8 mouse cellular contexts compared by ENCODE assay signal in the genomic region with DNA sequence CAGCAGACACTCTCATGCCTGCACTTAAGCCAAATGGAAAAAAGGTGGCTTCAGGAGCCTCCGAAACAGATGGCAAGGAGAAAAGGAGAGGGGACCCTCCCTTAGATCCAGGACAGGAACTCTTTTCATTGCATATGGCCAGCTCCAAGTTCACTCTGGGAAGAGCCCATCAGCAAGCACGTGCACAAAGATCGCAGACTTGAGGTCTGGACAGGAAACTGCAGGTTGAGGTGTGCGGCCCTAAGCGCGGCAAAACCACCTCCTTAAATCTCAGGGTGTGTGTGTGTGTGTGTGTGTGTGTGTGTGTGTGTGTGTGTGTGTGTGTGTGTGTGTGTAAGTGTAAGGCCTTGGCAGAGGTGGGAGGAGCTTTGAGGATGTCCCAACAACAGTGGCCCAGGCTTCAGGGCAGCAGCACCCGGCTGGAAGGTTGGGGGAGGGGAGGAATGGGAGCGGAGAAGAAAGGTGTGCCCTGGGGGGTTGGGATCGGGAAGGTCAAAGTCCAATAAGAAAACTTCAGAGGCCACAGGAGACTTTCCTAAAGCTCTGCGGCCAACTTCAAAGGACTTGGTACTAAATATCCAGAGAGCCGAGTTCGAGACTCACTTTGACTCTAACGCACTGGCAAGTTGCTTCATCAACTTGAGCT. TPM values are rescaled to one million over a fixed set of nuclear protein-coding genes. Genes with fewer than 3 reads are reported as not detected.
DNase-seq lines count a peak whose midpoint lies in the region; ATAC-seq and TF ChIP-seq lines count a peak whose summit lies in the region.

No protein-coding gene starts in this region.

- peaks cover 32% of the 10 kb centered on the region; the same call in 1 of the 2 replicates for H3K4me1 ChIP-seq in spleen, adult 2 months (ENCODE audit: control insufficient read depth, insufficient read depth, insufficient read length)
- H3K4me1 ChIP-seq in forebrain, embryonic 12.5 days = peaks cover 53% of the 10 kb centered on the region
- H3K4me1 ChIP-seq in kidney, postnatal 0 days (replicated peaks; ENCODE audit: insufficient read depth, low read length) = peaks cover 21% of the 10 kb centered on the region
- H3K4me1 ChIP-seq in midbrain, embryonic 14.5 days (ENCODE audit: control insufficient read depth, insufficient read depth, low read length) = peaks cover 29% of the 10 kb centered on the region

- H3K9ac ChIP-seq in forebrain, embryonic 12.5 days = no peak overlapping the region
- peak overlapping the region; percentile 55; the same call in 1 of the 2 replicates for H3K9ac ChIP-seq in kidney, postnatal 0 days (ENCODE audit: low read depth, low read length)
- no peak overlapping the region for H3K9ac ChIP-seq in midbrain, embryonic 14.5 days (replicated peaks; ENCODE audit: low read length)

- H3K27me3 ChIP-seq in spleen, adult 2 months (ENCODE audit: control insufficient read depth, insufficient read depth, low read length) = no peaks in the 10 kb centered on the region
- H3K27me3 ChIP-seq in forebrain, embryonic 12.5 days = peaks cover 39% of the 10 kb centered on the region
- 0 out of 2 replicates have a peak, but pooled peaks cover 3% of the 10 kb centered on the region for H3K27me3 ChIP-seq in kidney, postnatal 0 days (ENCODE audit: insufficient read depth, low read length)
- H3K27me3 ChIP-seq in midbrain, embryonic 14.5 days (ENCODE audit: control insufficient read depth, insufficient read depth, low read length) = peaks cover 9% of the 10 kb centered on the region; the same call in 1 of the 2 replicates

- H3K27ac ChIP-seq in spleen, adult 2 months (ENCODE audit: insufficient read depth, low read length) = peak overlapping the region; percentile 94
- H3K27ac ChIP-seq in forebrain, embryonic 12.5 days = no peak overlapping the region
- 0 out of 2 replicates have a peak overlapping the region, but pooled peaks have one; percentile 47 for H3K27ac ChIP-seq in kidney, postnatal 0 days
- no peak overlapping the region for H3K27ac ChIP-seq in midbrain, embryonic 14.5 days (replicated peaks; ENCODE audit: low read depth, low read length)

- WGBS in spleen, adult 2 months = 40% methylated on average over 13 of the region's 13 CpGs
- WGBS in forebrain, embryonic 12.5 days = 17% methylated on average over 13 of the region's 13 CpGs
- 29% methylated on average over 13 of the region's 13 CpGs for WGBS in kidney, postnatal 0 days
- WGBS in midbrain, embryonic 14.5 days = 18% methylated on average over 13 of the region's 13 CpGs

- H3K9me3 ChIP-seq in forebrain, embryonic 12.5 days = no peaks in the 10 kb centered on the region
- H3K9me3 ChIP-seq in kidney, postnatal 0 days (replicated peaks; ENCODE audit: low read length) = no peaks in the 10 kb centered on the region
- no peaks in the 10 kb centered on the region for H3K9me3 ChIP-seq in midbrain, embryonic 14.5 days (ENCODE audit: control insufficient read depth, low read length)

- no peak for TF ChIP-seq POLR2A in spleen, adult 2 months (IDR thresholded peaks at IDR 0.05; ENCODE audit: low read depth, low read length)

- no peak for ATAC-seq in forebrain, embryonic 12.5 days (ENCODE audit: low FRiP score)
- no peak for ATAC-seq in kidney, postnatal 0 days (replicated peaks; ENCODE audit: low FRiP score, low read depth)
- ATAC-seq in midbrain, embryonic 14.5 days (ENCODE audit: low FRiP score, low TSS enrichment) = no peak

- no peak for DNase-seq in spleen, adult 2 months (ENCODE audit: low read depth in 1 of 2, low spot score in 2 of 2)
- no peak for DNase-seq in spleen, postnatal 14 days (ENCODE audit: low spot score in 2 of 2)
- no peak for DNase-seq in kidney, postnatal 0 days (ENCODE audit: low spot score)
- DNase-seq in midbrain, embryonic 14.5 days = peak; percentile 16
- DNase-seq in right cerebral cortex, postnatal 14 days = no peak
- no peak for DNase-seq in left cerebral cortex, adult 18-20 months (ENCODE audit: low spot score in 2 of 2)
- no peak for DNase-seq in thymus, postnatal 4 days

- peak overlapping the region; percentile 86 for H3K4me2 ChIP-seq in forebrain, embryonic 12.5 days
- peak overlapping the region; percentile 91 for H3K4me2 ChIP-seq in kidney, postnatal 0 days (ENCODE audit: low read length)
- H3K4me2 ChIP-seq in midbrain, embryonic 14.5 days (ENCODE audit: low read length) = peak overlapping the region; percentile 79

- no peak for TF ChIP-seq CTCF in spleen, adult 2 months (IDR thresholded peaks at IDR 0.05; ENCODE audit: extremely low read depth, insufficient read depth, insufficient read length, insufficient replicate concordance)
- TF ChIP-seq CTCF in kidney, postnatal 0 days (IDR thresholded peaks at IDR 0.05; ENCODE audit: low read depth) = no peak

- H3K36me3 ChIP-seq in spleen, adult 2 months (ENCODE audit: control insufficient read depth, insufficient read depth, low read length) = peaks cover 8% of the 10 kb centered on the region
- no peaks in the 10 kb centered on the region for H3K36me3 ChIP-seq in forebrain, embryonic 12.5 days (replicated peaks)
- H3K36me3 ChIP-seq in kidney, postnatal 0 days (ENCODE audit: insufficient read depth, low read length) = no peaks in the 10 kb centered on the region
- H3K36me3 ChIP-seq in midbrain, embryonic 14.5 days (ENCODE audit: control insufficient read depth, insufficient read depth, low read length) = no peaks in the 10 kb centered on the region

- H3K4me3 ChIP-seq in spleen, adult 2 months (ENCODE audit: extremely low read depth, insufficient read depth, insufficient read length) = peak overlapping the region; percentile 80
- H3K4me3 ChIP-seq in forebrain, embryonic 12.5 days (replicated peaks) = peak overlapping the region; percentile 68
- peak overlapping the region; percentile 68 for H3K4me3 ChIP-seq in kidney, postnatal 0 days (replicated peaks; ENCODE audit: low read depth, low read length)
- H3K4me3 ChIP-seq in midbrain, embryonic 14.5 days (replicated peaks; ENCODE audit: low read depth, low read length) = peak overlapping the region; percentile 57

RNA-seq across cellular contexts. Expression of a gene that starts 39.3 kb away (rescaled TPM):
- 82.9 and 95.8 TPM in 2 replicates for polyA plus RNA-seq in spleen, adult 2 months (2012; rRNA removed)
- 3.3 and 3.6 TPM in 2 replicates for polyA plus RNA-seq in forebrain, embryonic 12.5 days (2016; fragmentation: Nextera tagmentation; extraction: Ambion mirVana)
- polyA plus RNA-seq in kidney, postnatal 0 days (2015; fragmentation: Nextera tagmentation; extraction: Ambion mirVana) = 4.5 and 4.6 TPM in 2 replicates
- 4.4 TPM in 2 replicates for polyA plus RNA-seq in midbrain, embryonic 14.5 days (2014; fragmentation: Nextera tagmentation; extraction: Ambion mirVana)
- 10 to 100 TPM; 59.6 to 61.7 TPM for total RNA-seq in left cerebral cortex, adult 18-20 months (2021)

RNA-seq across cellular contexts. Expression of a gene that starts 40.2 kb away (rescaled TPM):
- polyA plus RNA-seq in spleen, adult 2 months (2012; rRNA removed) = 99.9 and 104 TPM in 2 replicates
- 7.4 and 8.4 TPM in 2 replicates for polyA plus RNA-seq in forebrain, embryonic 12.5 days (2016; fragmentation: Nextera tagmentation; extraction: Ambion mirVana)
- polyA plus RNA-seq in kidney, postnatal 0 days (2015; fragmentation: Nextera tagmentation; extraction: Ambion mirVana) = 26.1 and 26.4 TPM in 2 replicates
- 0.92 and 5.0 TPM in 2 replicates for polyA plus RNA-seq in midbrain, embryonic 14.5 days (2014; fragmentation: Nextera tagmentation; extraction: Ambion mirVana)
- total RNA-seq in left cerebral cortex, adult 18-20 months (2021) = 1 to 10 TPM; 4.3 to 5.0 TPM

Comparison
In these comparisons a context has a peak if more than half of its experiments do, and no peak if none do; other contexts are left out.
1. H3K27ac ChIP-seq: peak in spleen, adult 2 months (single experiment) and kidney, postnatal 0 days (single experiment); none in forebrain, embryonic 12.5 days (single experiment) and midbrain, embryonic 14.5 days (single experiment).
2. RNA of a gene that starts 39.3 kb away (polyA plus RNA-seq): 82.9 to 95.8 TPM in spleen, adult 2 months; 4.5 to 4.6 TPM in kidney, postnatal 0 days, 4.4 TPM in midbrain, embryonic 14.5 days and 3.3 to 3.6 TPM in forebrain, embryonic 12.5 days; every median in the first group is over 10 times any median in the second.
3. Peak in every context shown above with its lines, with median percentiles within 50 percentile points of each other: H3K4me3 ChIP-seq and H3K4me2 ChIP-seq.